Mouse (Mus musculus) stomach, embryonic 14.5 days (tissue): ENCODE data around the gene Ganab. TPM values are rescaled to one million over a fixed set of nuclear protein-coding genes. Genes with fewer than 3 reads are reported as not detected.

Source experiments
- ATAC-seq: fragments of 200-750 bp; cut with Nextera tagmentation; 2 replicates; pipeline ENCODE4 v1.8.0; 2017; ENCODE audit warnings: low read depth, moderate TSS enrichment; ENCODE audit not compliant: insufficient number of reproducible peaks, insufficient read depth, low FRiP score
- H3K27ac ChIP-seq: fragments of 300-500 bp; sonication (generic); 2 replicates; pipeline ENCODE4 v1.5.1; 2014; ENCODE audit warnings: mild to moderate bottlenecking, low read length, moderate library complexity, mixed read lengths
- H3K27me3 ChIP-seq: fragments of 300-500 bp; sonication (generic); 2 replicates; pipeline ENCODE4 v1.6.1; 2014; ENCODE audit warnings: low read length, control low read depth, mixed read lengths; ENCODE audit not compliant: control insufficient read depth, insufficient read depth
- H3K36me3 ChIP-seq: fragments of 300-500 bp; sonication (generic); 2 replicates; pipeline ENCODE4 v1.6.1; 2014; ENCODE audit warnings: mild to moderate bottlenecking, control low read depth, low read length, moderate library complexity, mixed read lengths; ENCODE audit not compliant: control insufficient read depth, insufficient read depth
- H3K4me1 ChIP-seq: fragments of 300-500 bp; sonication (generic); 2 replicates; pipeline ENCODE4 v1.6.1; 2014; ENCODE audit warnings: low read length, control low read depth, mixed read lengths; ENCODE audit not compliant: control insufficient read depth, insufficient read depth
- H3K4me2 ChIP-seq: fragments of 300-500 bp; sonication (generic); replicated peaks from 2 replicates; pipeline ENCODE4 v1.6.1; 2014; ENCODE audit warnings: low read depth, low read length, control low read depth
- H3K4me3 ChIP-seq: fragments of 300-500 bp; sonication (generic); 2 replicates; pipeline ENCODE4 v1.5.1; 2014; ENCODE audit warnings: low read depth, low read length, control low read depth
- H3K9ac ChIP-seq: fragments of 300-500 bp; sonication (generic); replicated peaks from 2 replicates; pipeline ENCODE4 v1.6.1; 2014; ENCODE audit warnings: low read depth, mild to moderate bottlenecking, control low read depth, low read length, moderate library complexity, mixed read lengths
- H3K9me3 ChIP-seq: fragments of 300-500 bp; sonication (generic); 2 replicates; pipeline ENCODE4 v1.6.1; 2016; ENCODE audit warnings: low read depth, low read length, control low read depth; ENCODE audit not compliant: control insufficient read depth
- WGBS: fragments of 180-500 bp; shearing (Covaris S2); extraction: QIAGEN DNeasy Blood & Tissue Kit; methylation state at CpG from one replicate; pipeline ENCODE4 v1.1.7; 2014; 5-methylcytosine and 5-hydroxymethylcytosine counted together
- polyA plus RNA-seq: library from polyadenylated mRNA; unstranded; fragments of >200 nt; fragmentation: Nextera tagmentation; extraction: Ambion mirVana; gene quantifications from 2 replicates; pipeline ENCODE4 v1.2.1, GENCODE M21; 2014

Ganab gene
- polyA plus RNA-seq: 82.0 and 90.3 TPM in 2 replicates

DNA sequence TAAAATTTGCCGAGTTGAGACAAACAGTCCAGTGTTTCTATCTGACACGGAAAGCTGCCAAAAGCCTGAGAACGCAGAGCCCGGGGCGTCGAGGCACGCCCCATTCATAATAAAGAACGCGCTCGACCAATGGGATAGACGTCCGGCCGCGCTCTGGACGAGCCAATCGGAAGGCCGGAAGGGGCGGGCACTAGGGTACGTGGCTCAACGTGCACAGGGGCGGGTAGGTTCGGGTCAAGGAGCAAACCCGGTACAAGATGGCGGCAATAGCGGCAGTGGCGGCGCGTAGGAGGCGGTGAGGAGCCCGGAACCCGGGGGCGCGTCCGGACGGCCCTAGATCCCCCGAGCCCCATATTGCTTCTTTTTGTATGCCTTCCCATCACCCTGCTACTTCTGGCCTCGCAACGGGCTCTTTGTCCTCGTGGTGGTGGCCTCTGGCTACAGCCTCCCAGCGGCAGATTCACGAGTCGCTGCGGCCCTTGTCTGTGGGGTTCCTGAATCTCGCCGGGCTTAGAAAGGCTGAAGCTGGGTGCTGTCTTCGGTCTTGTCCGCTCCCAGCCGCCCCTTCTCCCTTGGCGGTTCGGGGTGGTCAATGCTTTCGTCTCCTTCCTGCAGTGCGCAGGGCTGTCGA, at the start of gene Ganab:
Ganab (plus strand) TSS at position 207 of the 631 bp plus-strand sequence.
- Histone ChIP-seq H3K4me1 (peaks cover 20% of the 10 kb centered on the region), H3K36me3 (peaks cover 24% of the 10 kb centered on the region), H3K27ac (peak within 1 kb of the TSS; percentile 87), H3K9me3 (no peaks in the 10 kb centered on the region), H3K27me3 (no peaks in the 10 kb centered on the region), H3K4me3 (peak within 1 kb of the TSS; percentile 99), H3K9ac (peak within 1 kb of the TSS; percentile 95), H3K4me2 (peak within 1 kb of the TSS; percentile 87)
- WGBS: under 1% methylated on average over 53 of the region's 53 CpGs
- ATAC-seq: peak; percentile 99

GRCm38 (mm10) chr19:8848356-8848755, 49.5 kb upstream of the Ganab start:
- Histone ChIP-seq H3K27me3 (no peaks in the 10 kb centered on the region), H3K4me3 (no peak overlapping the region), H3K9me3 (no peaks in the 10 kb centered on the region), H3K27ac (no peak overlapping the region), H3K4me2 (no peak overlapping the region), H3K9ac (no peak overlapping the region), H3K4me1 (no peaks in the 10 kb centered on the region), H3K36me3 (peaks cover 7% of the 10 kb centered on the region)
- ATAC-seq: no peak
- WGBS: 75% methylated on average over 5 of the region's 5 CpGs

DNA sequence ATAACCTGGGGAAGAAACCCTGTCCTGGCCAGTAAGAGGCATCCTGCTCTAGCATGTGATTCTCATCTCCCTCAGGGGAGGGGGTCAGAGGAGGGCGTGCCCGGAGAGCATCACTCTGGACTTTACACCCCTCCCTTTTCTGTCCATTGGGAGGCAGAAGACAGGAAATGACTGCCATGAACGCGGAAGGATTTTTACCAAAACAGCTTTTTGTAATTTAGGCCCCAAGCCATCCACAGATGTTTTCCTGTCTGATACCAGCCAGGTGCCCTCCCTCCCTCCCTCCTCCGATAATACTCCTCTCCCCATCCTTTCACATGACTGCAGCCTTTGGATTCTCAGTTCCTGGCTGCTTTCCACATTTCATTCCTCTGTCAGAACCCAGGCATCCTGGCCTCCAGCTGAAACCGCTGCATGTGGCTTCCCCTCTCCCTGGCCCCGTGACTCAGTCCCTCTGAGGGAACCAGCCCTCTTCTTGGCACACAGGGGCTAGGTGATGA, 47.4 kb upstream of the Ganab start, which contains the start of gene Lrrn4cl:
Lrrn4cl (plus strand) TSS at position 367 of the 500 bp plus-strand sequence.
- no peaks in the 10 kb centered on the region for H3K27me3 ChIP-seq
- no peak within 1 kb of the TSS for H3K4me2 ChIP-seq
- peaks cover 7% of the 10 kb centered on the region for H3K36me3 ChIP-seq
- no peaks in the 10 kb centered on the region for H3K9me3 ChIP-seq
- H3K4me3 ChIP-seq: no peak within 1 kb of the TSS
- no peak within 1 kb of the TSS for H3K9ac ChIP-seq
- 19% methylated on average over 7 of the region's 7 CpGs for WGBS
- peak; percentile 72; the same call in 1 of the 2 replicates for ATAC-seq
- peak within 1 kb of the TSS; percentile 33; the same call in 1 of the 2 replicates for H3K27ac ChIP-seq
- H3K4me1 ChIP-seq: no peaks in the 10 kb centered on the region

GRCm38 (mm10) chr19:8851639-8852038, 46.2 kb upstream of the Ganab start:
- Histone ChIP-seq H3K9ac (no peak overlapping the region), H3K4me1 (no peaks in the 10 kb centered on the region), H3K36me3 (peaks cover 7% of the 10 kb centered on the region), H3K27me3 (no peaks in the 10 kb centered on the region), H3K27ac (no peak overlapping the region), H3K4me3 (no peak overlapping the region), H3K9me3 (no peaks in the 10 kb centered on the region), H3K4me2 (no peak overlapping the region)
- 42% methylated on average over 7 of the region's 7 CpGs for WGBS
- ATAC-seq: no peak

GRCm38 (mm10) chr19:8852236-8852928, 45.5 kb upstream of the Ganab start:
- no peak overlapping the region for H3K27ac ChIP-seq
- no peak overlapping the region for H3K9ac ChIP-seq
- H3K9me3 ChIP-seq: no peaks in the 10 kb centered on the region
- H3K27me3 ChIP-seq: no peaks in the 10 kb centered on the region
- ATAC-seq: no peak
- H3K4me3 ChIP-seq: no peak overlapping the region
- no peak overlapping the region for H3K4me2 ChIP-seq
- H3K4me1 ChIP-seq: no peaks in the 10 kb centered on the region
- H3K36me3 ChIP-seq: peaks cover 5% of the 10 kb centered on the region
- WGBS: 51% methylated on average over 10 of the region's 10 CpGs

- no peaks in the 10 kb centered on the region for H3K4me1 ChIP-seq
- no peak for ATAC-seq
- 84% methylated on average over 3 of the region's 3 CpGs for WGBS
Measured at GRCm38 (mm10) chr19:8853117-8853516, 44.8 kb upstream of the Ganab start.

GRCm38 (mm10) chr19:8857689-8858088, 40.2 kb upstream of the Ganab start:
- H3K36me3 ChIP-seq: no peaks in the 10 kb centered on the region

More at GRCm38 (mm10) chr19:8853117-8853516, 44.8 kb upstream of the Ganab start:
- Histone ChIP-seq H3K9ac (no peak overlapping the region), H3K27me3 (no peaks in the 10 kb centered on the region), H3K4me2 (no peak overlapping the region), H3K27ac (no peak overlapping the region), H3K36me3 (no peaks in the 10 kb centered on the region; the same call in 1 of the 2 replicates), H3K4me3 (no peak overlapping the region), H3K9me3 (no peaks in the 10 kb centered on the region)

DNA sequence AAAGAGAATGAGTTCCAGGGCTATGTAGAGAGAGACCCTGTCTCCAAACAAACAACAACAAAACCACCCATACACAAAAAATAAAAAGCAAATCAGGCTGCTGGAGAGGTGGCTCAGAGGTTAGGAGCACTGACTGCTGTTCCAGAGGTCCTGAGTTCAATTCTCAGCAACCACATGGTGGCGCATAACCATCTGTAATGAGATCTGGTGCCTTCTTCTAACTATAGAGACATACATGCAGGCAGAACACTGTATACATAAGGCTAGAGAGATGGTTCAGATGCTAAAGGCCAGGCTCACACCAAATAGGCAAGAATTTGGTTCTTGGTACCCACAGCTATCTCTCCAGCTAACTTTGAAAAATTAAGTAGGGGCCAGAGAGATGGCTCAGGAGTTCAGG, 38.9 kb upstream of the Ganab start:
- Histone ChIP-seq H3K27ac (no peak overlapping the region), H3K4me1 (no peaks in the 10 kb centered on the region), H3K9me3 (no peaks in the 10 kb centered on the region), H3K4me2 (no peak overlapping the region), H3K9ac (no peak overlapping the region), H3K36me3 (no peaks in the 10 kb centered on the region), H3K4me3 (no peak overlapping the region), H3K27me3 (no peaks in the 10 kb centered on the region)
- WGBS: 23% methylated on average over 1 of the region's 1 CpGs
- ATAC-seq: no peak

More at GRCm38 (mm10) chr19:8857689-8858088, 40.2 kb upstream of the Ganab start:
- Histone ChIP-seq H3K4me3 (no peak overlapping the region), H3K4me1 (no peaks in the 10 kb centered on the region), H3K9me3 (no peaks in the 10 kb centered on the region), H3K4me2 (no peak overlapping the region), H3K27me3 (no peaks in the 10 kb centered on the region), H3K9ac (no peak overlapping the region), H3K27ac (no peak overlapping the region)
- no peak for ATAC-seq
- WGBS: 47% methylated on average over 4 of the region's 4 CpGs
